Mouse (Mus musculus) kidney, postnatal 36 days (tissue): ENCODE data around the gene 1700001C02Rik.

Experiments used
- DNase-seq, 2 experiments: peaks; one replicate each; pipeline ENCODE4 v3.0.0; 2021 to 2022; ENCODE audit warnings: mixed read lengths in 2 of 2

The 1700001C02Rik gene

DNA sequence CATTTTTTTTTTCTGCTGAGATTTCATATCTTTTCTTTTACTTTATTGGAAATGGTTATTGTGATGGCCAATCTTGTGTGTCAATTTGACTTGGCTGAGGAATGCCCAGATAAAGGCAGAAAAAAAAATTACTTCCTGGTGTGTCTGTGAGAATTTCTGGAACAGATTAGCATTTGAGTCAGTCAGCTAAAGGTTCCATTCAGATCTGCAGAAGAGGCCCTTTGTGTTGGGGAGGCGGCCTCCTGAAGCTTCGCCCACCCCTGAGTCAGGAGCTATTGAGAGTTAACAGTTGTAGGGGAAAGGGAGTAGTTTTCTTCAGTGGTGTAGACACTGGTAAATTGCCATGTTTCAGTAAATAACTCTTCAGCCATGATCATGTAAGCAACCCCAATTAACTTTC lies 29.4 kb downstream of the 1700001C02Rik start:
- no peak for DNase-seq

DNA sequence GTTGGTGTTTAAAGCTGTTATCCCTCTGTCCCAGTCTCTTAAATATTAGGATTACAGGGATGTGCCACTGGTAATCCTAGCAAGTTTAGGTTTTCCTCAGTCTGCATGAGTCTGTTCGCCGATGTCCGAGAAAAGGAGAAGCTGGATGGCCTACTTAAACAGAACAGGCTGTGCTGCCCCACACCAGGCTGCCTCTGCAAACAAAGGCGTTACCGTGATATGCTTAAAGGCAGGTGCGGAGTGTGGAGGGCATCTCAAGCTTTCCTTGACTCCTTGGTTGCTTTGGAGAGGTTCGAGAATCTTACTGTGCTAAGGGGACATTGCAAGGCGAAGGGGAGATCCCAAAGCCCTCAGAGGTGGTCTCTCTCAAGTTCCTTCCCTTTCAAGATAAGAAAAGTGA lies 31.0 kb downstream of the 1700001C02Rik start:
- no peak for DNase-seq

DNA sequence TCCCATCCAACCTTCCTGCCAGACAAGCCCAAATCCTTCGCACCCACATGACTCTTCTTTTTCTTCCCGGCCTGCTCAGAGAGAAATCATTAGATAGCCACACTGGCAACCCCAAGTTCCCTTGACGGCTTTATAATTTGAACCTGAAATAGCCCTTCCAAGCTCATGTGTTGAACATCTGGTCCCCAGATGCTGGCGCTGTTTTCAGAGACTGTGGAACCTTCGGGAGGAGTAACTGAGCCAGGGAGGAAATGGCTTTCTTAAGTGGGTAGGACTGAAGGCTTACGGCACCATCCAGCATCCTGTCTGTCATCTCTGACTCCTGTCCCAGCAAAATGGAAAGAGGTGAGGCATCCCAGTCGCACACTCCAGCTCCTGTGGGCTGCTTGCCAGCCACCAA lies 31.5 kb downstream of the 1700001C02Rik start:
- DNase-seq, result no peak

DNA sequence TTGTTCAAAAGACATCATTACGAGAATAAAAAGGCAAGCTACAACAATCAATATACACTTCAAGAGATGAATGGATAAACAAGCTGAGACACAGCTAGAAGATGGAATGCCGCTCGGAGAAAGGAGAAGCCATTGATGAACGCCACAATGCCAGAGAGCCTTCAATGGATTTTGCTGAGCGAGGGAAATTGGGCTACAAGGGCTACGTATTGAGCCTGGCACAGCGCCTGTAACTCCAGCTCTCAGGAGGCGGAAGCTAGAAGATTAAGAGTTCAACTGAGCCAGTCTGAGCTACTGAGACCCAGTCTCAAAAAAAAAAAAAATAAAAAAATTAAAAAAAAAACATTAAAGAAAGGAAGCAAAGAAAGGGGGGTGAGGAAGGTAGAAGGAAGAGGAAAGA lies 47.3 kb downstream of the 1700001C02Rik start:
- no peak for DNase-seq

DNA sequence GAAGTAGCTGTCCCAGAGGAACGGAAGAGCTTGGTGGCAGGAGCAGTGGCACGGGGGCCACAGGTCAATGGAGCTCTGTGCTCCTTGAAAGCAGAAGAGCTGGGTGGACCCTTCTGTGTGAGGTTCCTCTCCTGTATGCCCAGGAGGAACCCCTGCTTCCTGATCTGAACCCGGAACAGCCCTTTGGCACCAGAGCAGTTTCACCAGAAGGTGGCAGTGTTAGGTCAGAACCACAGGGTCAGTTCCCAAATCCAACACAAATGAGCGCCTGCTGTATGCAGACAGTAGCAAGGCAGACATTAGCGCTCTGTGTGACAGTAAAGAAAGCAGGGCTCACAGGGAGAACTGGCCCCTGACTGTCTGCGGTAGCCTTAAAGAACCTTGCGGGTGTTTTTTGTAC lies 50.5 kb downstream of the 1700001C02Rik start:
- peak; percentile 56 to 80 for DNase-seq

DNA sequence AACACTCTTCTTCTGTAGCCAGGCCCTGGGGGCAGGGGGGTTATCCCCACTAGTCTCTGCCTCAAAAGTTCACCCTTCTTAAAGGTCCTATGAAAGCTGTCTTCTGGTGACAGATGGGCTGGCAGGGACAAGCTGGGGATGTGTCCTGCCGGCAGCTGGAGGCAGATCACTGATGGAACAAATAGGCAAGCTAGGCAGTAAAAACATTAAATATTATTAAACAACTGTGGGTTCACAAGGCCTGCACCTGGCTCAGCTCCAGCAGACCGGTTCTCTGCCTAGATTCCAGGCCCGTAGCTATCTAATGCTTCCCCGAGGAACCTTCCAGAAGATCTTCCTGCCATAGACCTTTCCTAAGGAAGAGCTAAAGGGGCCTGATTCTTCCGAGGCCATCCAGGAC lies 52.3 kb downstream of the 1700001C02Rik start:
- peak in 1 of 2 experiments; percentile 22 for DNase-seq

DNA sequence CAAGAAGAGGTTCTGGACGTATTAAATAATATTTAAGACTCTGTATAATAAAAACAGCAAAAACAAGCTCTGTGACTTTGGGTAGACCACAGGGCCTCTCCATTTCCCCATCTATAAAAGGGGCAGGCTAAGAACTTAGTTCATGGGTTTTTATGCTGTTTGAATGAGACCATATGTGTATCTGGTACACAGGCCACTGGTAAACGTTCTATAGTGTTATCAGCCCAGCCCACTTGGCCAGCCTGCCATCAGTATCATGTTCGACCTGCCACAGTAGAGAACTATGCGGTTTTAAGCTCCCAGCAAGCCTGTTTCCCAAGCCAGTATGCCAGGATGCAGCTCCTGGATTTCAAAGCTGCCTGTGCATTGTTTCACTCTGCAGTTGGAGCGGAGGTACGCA lies 52.7 kb downstream of the 1700001C02Rik start:
- DNase-seq, result no peak

DNA sequence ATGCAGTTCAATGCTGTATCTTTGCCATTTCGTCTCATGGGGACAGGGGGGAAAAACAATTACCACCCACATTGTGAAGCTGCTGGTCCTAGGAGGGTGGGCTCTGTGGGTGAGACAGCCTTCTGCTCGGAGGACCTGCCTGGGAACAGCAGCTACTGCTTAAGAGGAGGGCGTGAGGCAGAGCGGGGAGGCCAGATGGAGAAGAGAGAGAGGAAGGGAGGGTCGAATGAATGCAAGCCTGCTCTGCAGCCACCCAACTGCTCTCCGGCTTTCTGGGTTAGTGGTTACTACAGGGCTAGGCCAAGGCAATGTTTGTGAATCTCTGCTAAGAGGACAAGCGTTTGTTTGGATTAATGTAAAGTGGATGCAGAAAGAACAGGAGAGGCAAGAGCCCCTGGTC lies 53.6 kb downstream of the 1700001C02Rik start:
- no peak for DNase-seq

DNA sequence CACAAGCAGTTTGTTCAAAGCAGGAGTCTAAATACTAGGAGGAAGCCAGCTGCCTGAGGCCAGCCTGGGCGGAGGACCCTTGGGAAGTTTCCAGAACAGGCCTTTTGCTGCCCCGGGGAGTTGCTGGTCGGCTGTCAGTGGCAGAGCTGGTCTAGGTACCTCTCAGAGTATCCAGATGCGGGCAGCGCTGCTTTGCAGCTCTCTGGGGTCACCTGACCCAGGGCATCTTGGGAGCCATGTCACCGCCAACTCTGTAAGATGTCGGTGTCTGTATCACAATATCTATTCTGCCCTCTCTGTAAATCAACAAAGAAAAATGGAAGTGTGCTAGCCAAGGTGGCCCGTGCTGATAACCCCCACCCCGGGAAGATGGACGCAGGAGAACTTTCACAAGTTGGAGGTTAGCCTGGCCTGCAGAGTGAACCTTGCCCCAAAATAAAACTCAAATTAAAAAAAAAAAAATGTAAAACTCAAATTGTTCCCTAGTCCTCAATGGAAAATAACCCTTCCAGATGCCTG lies 54.4 kb downstream of the 1700001C02Rik start:
- no peak for DNase-seq

DNA sequence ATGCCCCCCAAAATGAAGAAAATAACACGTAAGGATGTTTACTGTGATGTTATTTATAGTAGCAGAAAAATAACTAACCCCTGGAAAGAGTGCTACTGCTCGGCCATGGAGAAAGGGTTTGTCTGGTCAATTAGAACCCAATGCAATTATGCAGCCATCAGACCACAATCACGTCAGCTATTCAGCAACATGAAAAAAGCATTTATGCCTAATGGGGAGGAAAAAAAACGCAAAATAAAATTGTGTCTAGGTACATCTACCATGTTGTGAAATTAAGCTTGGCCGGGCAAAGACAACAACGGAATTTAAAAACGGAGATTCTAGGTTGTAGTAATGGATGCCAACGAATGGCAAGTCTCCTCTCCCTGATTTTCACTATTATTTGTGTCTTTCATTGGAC lies 56.6 kb downstream of the 1700001C02Rik start:
- DNase-seq, result no peak

DNA sequence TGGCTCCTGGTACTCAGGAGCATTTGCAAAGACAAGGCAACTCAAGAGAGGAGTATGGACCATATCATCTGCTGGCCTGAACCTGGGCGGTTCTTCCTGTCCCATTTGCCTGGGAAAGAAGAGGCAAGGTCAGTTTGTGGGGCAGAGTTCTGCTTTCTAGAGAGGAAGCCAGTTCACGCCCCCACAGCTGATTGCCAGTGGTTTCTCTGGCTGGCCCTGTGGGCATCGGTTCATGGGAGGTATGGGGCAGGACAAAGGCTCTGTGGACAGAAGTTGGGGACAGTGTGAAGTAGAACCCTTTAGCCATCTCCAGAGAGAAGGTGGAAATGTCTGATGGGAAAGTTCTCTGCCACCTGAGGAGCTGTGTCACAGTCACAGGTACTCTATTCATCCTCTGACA lies 57.3 kb downstream of the 1700001C02Rik start:
- DNase-seq, result no peak

DNA sequence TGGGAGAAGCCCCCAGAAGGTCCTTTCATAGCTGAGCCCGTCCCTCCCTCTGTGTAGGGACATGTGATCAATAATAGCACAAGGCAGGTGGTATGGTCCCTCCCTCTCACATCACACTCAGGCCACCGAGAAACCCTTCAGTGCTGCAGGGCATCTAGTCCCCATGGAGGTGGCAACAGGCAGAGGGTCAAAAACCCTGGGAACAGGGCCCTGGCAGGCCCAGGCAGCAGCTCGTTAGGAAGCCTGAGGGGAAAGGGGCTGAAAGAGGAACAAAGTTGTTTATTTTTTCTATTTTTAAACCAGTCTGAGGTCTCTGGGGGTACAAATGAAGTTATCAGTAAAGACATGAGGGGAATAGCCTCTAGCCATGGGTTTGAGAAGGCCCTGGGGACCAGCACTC lies 58.4 kb downstream of the 1700001C02Rik start:
- no peak for DNase-seq

DNA sequence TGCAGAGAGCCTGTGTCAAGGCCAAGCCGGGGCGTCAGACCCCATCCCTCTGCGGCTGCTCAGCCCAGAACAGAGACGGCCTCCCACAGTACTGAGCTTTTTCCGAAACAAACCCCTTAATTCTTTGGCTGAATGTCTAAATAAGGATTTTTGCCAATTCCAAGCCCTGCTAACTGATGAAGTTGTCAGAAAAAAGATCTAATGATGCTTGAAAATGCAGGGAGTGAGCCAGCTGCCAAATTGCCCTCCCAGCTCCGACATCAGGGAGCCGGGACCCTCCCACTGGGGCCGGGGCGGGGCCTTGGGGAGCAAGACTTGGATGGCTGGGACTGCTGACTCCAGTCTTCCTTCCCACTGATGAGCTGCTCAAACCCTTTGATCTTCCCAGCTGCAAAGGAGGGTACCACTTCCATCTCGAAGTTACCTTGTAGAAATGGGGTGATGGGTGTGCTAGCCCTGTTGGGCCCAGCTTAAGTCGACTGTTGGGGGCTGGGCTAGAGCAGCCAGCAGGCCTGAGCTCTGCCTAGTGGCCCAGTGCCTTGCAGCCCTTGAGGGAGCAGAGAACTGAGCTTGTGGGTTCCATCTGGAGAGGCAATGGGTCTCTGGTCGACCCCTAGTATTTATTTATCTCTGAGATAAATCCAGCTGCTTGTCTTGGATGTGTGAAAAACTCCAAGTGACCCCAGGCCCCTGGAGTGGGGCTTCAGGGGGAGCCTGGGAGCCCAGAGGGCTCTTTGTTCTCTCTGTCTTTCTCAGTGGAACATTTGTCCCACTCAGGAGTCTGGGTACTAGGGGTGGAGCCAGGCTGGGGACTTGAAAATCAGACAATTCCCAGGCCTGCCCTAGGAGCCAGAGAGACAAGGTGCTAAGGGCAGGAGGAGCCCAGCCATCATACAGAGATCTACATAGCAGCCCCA lies 60.3 kb downstream of the 1700001C02Rik start:
- DNase-seq, result peak in 1 of 2 experiments; percentile 36

DNA sequence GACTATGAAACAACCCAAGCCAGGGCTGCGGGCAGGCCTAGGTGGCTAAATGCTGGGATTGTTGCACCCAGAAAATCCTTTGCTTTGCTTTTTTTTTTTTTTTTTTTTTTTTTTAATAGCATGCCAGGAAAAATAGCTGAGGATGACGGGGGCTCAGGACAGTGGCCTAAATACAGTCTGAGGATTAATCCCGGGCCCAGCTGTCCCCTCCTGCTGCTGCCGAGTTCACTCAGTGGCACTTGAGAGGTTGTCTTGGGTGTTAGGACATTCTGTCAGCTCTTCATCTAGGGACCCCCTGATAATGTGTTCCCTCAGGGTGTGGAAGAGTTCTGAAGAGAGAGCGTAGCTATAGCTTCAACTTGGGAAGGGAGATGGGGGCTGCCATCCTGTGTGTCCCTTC lies 61.3 kb downstream of the 1700001C02Rik start:
- no peak for DNase-seq

DNA sequence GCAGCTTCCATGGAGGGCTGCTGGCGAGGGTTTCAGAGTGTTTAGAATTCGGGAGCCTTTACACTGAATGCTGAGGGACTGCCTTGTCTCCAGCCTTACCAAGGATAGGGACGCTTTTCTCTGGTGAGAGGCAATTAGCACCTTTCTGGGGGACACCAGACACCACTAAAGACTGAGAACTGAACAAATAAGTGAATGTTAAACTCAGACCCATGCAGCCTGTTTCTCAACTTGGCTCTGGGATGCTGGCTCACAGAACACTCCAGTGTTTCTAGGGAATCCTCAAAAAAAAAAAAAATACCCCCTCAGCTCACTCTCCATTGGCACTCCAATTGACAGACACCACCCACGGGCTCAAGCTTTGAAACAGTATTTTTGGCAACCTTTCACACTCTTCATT lies 63.1 kb downstream of the 1700001C02Rik start:
- no peak for DNase-seq
